Comparison of ENCODE assay signal across 22 mouse cellular contexts in genomic region chrX:155728387-155728786, GRCm38 (mm10).
DNase-seq lines count a peak whose midpoint lies in the region; ATAC-seq and TF ChIP-seq lines count a peak whose summit lies in the region.
"Had no signal": no experiment of that assay in that cellular context is flagged by ENCODE, and none has a peak within 500 bp of the region (broad histone marks: within the 10 kb centered on the region; RNA-seq: fewer than 3 reads in every experiment).

No protein-coding gene starts in this region.

- no peak overlapping the region for H3K27ac ChIP-seq in kidney, adult 2 months (ENCODE audit: insufficient read depth, low read depth, low read length)
- no peak overlapping the region for H3K27ac ChIP-seq in kidney, embryonic 15.5 days
- no peak overlapping the region for H3K27ac ChIP-seq in MEL (ENCODE audit: control insufficient read depth, low read depth, low read length)
- H3K27ac ChIP-seq: embryonic facial prominence, embryonic 13.5 days; forebrain, embryonic 12.5 days; heart, embryonic 13.5 days; hindbrain, embryonic 13.5 days; hindbrain, postnatal 0 days had no signal

- no peaks in the 10 kb centered on the region for H3K27me3 ChIP-seq in kidney, adult 2 months (replicated peaks; ENCODE audit: control insufficient read depth, insufficient read depth, low read length)
- no peaks in the 10 kb centered on the region for H3K27me3 ChIP-seq in kidney, embryonic 15.5 days
- no peaks in the 10 kb centered on the region for H3K27me3 ChIP-seq in MEL (ENCODE audit: control insufficient read depth in 1 of 2, insufficient read depth in 2 of 2, low read length in 2 of 2)
- H3K27me3 ChIP-seq: embryonic facial prominence, embryonic 13.5 days; forebrain, embryonic 12.5 days; heart, embryonic 13.5 days; hindbrain, embryonic 13.5 days had no signal

- H3K4me2 ChIP-seq in kidney, embryonic 15.5 days = no peak overlapping the region
- H3K4me2 ChIP-seq: embryonic facial prominence, embryonic 13.5 days; forebrain, embryonic 12.5 days; heart, embryonic 13.5 days; hindbrain, embryonic 13.5 days had no signal

- intact Hi-C loops in gastrocnemius, postnatal 14 days (cut with DNase I; ENCODE audit: low total_unique reads) = no loop called here

- TF ChIP-seq EP300 in MEL (IDR thresholded peaks at IDR 0.05; ENCODE audit: low read depth in 1 of 2, low read length in 2 of 2) = no peak

- ATAC-seq in kidney, embryonic 15.5 days (replicated peaks; ENCODE audit: low FRiP score) = no peak
- ATAC-seq in granulocyte monocyte progenitor cell, adult 5-6 weeks (replicated peaks; ENCODE audit: poor library complexity, severe bottlenecking) = peak; percentile 99
- ATAC-seq in megakaryocyte progenitor cell, adult 5-6 weeks (replicated peaks; ENCODE audit: poor library complexity) = peak; percentile 97
- ATAC-seq: forebrain, embryonic 16.5 days; hindbrain, postnatal 0 days had no signal

- H3K79me2 ChIP-seq in MEL (ENCODE audit: control insufficient read depth, insufficient read depth, low read length, poor library complexity) = no peaks in the 10 kb centered on the region

- no peak for TF ChIP-seq CTCF in kidney, adult 2 months (conservative IDR thresholded peaks at IDR 0.05; ENCODE audit: insufficient read depth, insufficient read length, low read depth, low read length)
- TF ChIP-seq CTCF in MEL (IDR thresholded peaks at IDR 0.05 in 2 of 3, conservative IDR thresholded peaks at IDR 0.05 in 1 of 3; ENCODE audit: control insufficient read depth in 1 of 3, insufficient read depth in 1 of 3, low read depth in 2 of 3, low read length in 3 of 3, poor library complexity in 1 of 3, severe bottlenecking in 1 of 3) = no peak

- no peak overlapping the region for H3K4me3 ChIP-seq in kidney, adult 2 months (ENCODE audit: insufficient read depth, low read depth, low read length)
- H3K4me3 ChIP-seq in kidney, embryonic 15.5 days (replicated peaks) = no peak overlapping the region
- no peak overlapping the region for H3K4me3 ChIP-seq in MEL (ENCODE audit: control insufficient read depth in 1 of 2, insufficient read depth in 1 of 2, low read depth in 2 of 2, low read length in 2 of 2)
- H3K4me3 ChIP-seq: embryonic facial prominence, embryonic 13.5 days; forebrain, embryonic 12.5 days; heart, embryonic 13.5 days; hindbrain, embryonic 13.5 days had no signal

- no peak for TF ChIP-seq POLR2A in kidney, adult 2 months (IDR thresholded peaks at IDR 0.05; ENCODE audit: low read depth, low read length)
- no peak for TF ChIP-seq POLR2A in MEL (IDR thresholded peaks at IDR 0.05; ENCODE audit: control insufficient read depth in 1 of 2, insufficient read depth in 1 of 2, low read depth in 1 of 2, low read length in 2 of 2, poor library complexity in 1 of 2)

- H3K4me1 ChIP-seq in kidney, adult 2 months (ENCODE audit: control insufficient read depth, insufficient read depth, low read length) = no peaks in the 10 kb centered on the region
- H3K4me1 ChIP-seq in kidney, embryonic 15.5 days = no peaks in the 10 kb centered on the region
- H3K4me1 ChIP-seq in MEL (ENCODE audit: control insufficient read depth in 1 of 2, insufficient read depth in 2 of 2, low read length in 2 of 2) = no peaks in the 10 kb centered on the region
- H3K4me1 ChIP-seq: embryonic facial prominence, embryonic 13.5 days; forebrain, embryonic 12.5 days; heart, embryonic 13.5 days; hindbrain, embryonic 13.5 days had no signal

- peak; percentile 0 for DNase-seq in kidney, adult 2 months
- DNase-seq in MEL (ENCODE audit: low read depth, low spot score) = peak; percentile 2
- no peak for DNase-seq in adrenal gland, postnatal 36 days
- no peak for DNase-seq in natural killer cell, adult 2 months (ENCODE audit: low spot score in 2 of 2)
- DNase-seq in gastrocnemius, postnatal 14 days = no peak
- DNase-seq: adrenal gland, adult 8-10 months; cerebellum, adult 11 months; cerebellum, adult 8-10 months; cerebellum, postnatal 25 days; gastrocnemius, postnatal 25 days; heart, adult 11 months; heart, postnatal 36 days had no signal

- H3K36me3 ChIP-seq in kidney, adult 2 months (ENCODE audit: control insufficient read depth, insufficient read depth, low read length) = no peaks in the 10 kb centered on the region
- no peaks in the 10 kb centered on the region for H3K36me3 ChIP-seq in kidney, embryonic 15.5 days
- H3K36me3 ChIP-seq in MEL (ENCODE audit: control insufficient read depth in 1 of 2, insufficient read depth in 2 of 2, low read length in 2 of 2) = no peaks in the 10 kb centered on the region
- H3K36me3 ChIP-seq: embryonic facial prominence, embryonic 13.5 days; forebrain, embryonic 12.5 days; G1E; heart, embryonic 13.5 days; hindbrain, embryonic 13.5 days had no signal

- WGBS in kidney, adult 2 months = 70% methylated on average over 1 of the region's 1 CpGs
- WGBS in kidney, embryonic 15.5 days = 78% methylated on average over 1 of the region's 1 CpGs

- no peak overlapping the region for H3K9ac ChIP-seq in kidney, embryonic 15.5 days
- H3K9ac ChIP-seq in MEL (ENCODE audit: control insufficient read depth, low read depth, low read length, poor library complexity, severe bottlenecking) = no peak overlapping the region
- H3K9ac ChIP-seq: embryonic facial prominence, embryonic 13.5 days; forebrain, embryonic 12.5 days; heart, embryonic 13.5 days; hindbrain, embryonic 13.5 days had no signal

- no peaks in the 10 kb centered on the region for H3K9me3 ChIP-seq in kidney, embryonic 15.5 days (replicated peaks)
- no peaks in the 10 kb centered on the region for H3K9me3 ChIP-seq in MEL (replicated peaks; ENCODE audit: insufficient read depth, low read length)
- H3K9me3 ChIP-seq: embryonic facial prominence, embryonic 13.5 days; forebrain, embryonic 12.5 days; G1E; heart, embryonic 13.5 days; hindbrain, embryonic 13.5 days had no signal

- TF ChIP-seq RAD21 in MEL (IDR thresholded peaks at IDR 0.05; ENCODE audit: low read depth, low read length) = no peak

TF ChIP-seq in MEL, 35 proteins besides CTCF, POLR2A, EP300 and RAD21:
- TF ChIP-seq E2F4 (IDR thresholded peaks at IDR 0.05; ENCODE audit: borderline replicate concordance, low read depth, low read length) = no peak
- TF ChIP-seq CHD1 (IDR thresholded peaks at IDR 0.05; ENCODE audit: low read depth, low read length) = no peak
- TF ChIP-seq MYC (IDR thresholded peaks at IDR 0.05; ENCODE audit: low read depth, low read length) = no peak
- no peak for TF ChIP-seq NRF1 (IDR thresholded peaks at IDR 0.05; ENCODE audit: insufficient read depth, low read depth, low read length, poor library complexity, severe bottlenecking)
- no peak for TF ChIP-seq ZC3H11A (IDR thresholded peaks at IDR 0.05; ENCODE audit: low read depth, low read length)
- no peak for TF ChIP-seq SMC3 (IDR thresholded peaks at IDR 0.05; ENCODE audit: low read depth, low read length)
- TF ChIP-seq ETS1 (IDR thresholded peaks at IDR 0.05; ENCODE audit: low read depth, low read length) = no peak
- TF ChIP-seq ZMIZ1 (IDR thresholded peaks at IDR 0.05; ENCODE audit: low read depth, low read length) = no peak
- no peak for TF ChIP-seq TAL1 (IDR thresholded peaks at IDR 0.05; ENCODE audit: low read length)
- no peak for TF ChIP-seq ZNF384 (IDR thresholded peaks at IDR 0.05; ENCODE audit: low read depth, low read length)
- no peak for TF ChIP-seq TCF12 (IDR thresholded peaks at IDR 0.05; ENCODE audit: low read depth, low read length)

Comparison
In these comparisons a context has a peak if more than half of its experiments do, and no peak if none do; other contexts are left out.
1. DNase-seq: peak in kidney, adult 2 months (single experiment) and MEL (single experiment); none in adrenal gland, postnatal 36 days (0 of 2), natural killer cell, adult 2 months (0 of 2) and gastrocnemius, postnatal 14 days (single experiment).